Mouse (Mus musculus) ES-Bruce4 (cell line): ENCODE data around the gene Adgrl2.

Experiments used
- CTCF ChIP-seq: IDR thresholded peaks from one replicate; pipeline ENCODE4 v1.8.1; 2011; ENCODE audit warnings: low read depth, low read length
- POLR2A ChIP-seq: IDR thresholded peaks from one replicate; pipeline ENCODE4 v1.8.1; 2011; ENCODE audit warnings: low read length; ENCODE audit not compliant: insufficient read depth

DNA sequence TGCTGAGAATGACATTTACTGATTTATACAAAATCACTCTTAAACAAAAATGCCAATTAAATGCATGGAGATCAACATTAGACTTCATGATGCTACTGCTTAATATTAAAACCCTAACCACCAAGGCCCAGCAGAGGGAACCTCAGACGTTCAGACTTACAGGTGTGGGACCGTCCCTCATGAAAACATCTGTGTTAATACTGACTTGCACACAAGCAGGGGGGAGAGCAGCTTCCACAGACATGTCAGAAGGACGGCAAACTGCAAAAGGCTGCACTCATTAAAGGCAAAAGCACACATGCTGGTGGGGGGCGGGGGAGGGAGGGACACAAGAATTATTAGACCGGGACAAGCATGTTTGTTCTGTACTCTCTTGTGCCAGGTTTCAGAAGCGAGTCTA, 168.7 kb downstream of the Adgrl2 start:
- TF ChIP-seq CTCF (no peak), POLR2A (no peak)
